Mouse (Mus musculus): ENCODE results near the gene Gpatch1. TPM values are rescaled to one million over a fixed set of nuclear protein-coding genes. Genes with fewer than 3 reads are reported as not detected.
A peak's percentile ranks its signal among the peaks of the same experiment; 100 is the strongest.

Gpatch1 gene
- 21.5 and 22.1 TPM in 2 replicates for polyA plus RNA-seq (2012; rRNA removed)

DNA sequence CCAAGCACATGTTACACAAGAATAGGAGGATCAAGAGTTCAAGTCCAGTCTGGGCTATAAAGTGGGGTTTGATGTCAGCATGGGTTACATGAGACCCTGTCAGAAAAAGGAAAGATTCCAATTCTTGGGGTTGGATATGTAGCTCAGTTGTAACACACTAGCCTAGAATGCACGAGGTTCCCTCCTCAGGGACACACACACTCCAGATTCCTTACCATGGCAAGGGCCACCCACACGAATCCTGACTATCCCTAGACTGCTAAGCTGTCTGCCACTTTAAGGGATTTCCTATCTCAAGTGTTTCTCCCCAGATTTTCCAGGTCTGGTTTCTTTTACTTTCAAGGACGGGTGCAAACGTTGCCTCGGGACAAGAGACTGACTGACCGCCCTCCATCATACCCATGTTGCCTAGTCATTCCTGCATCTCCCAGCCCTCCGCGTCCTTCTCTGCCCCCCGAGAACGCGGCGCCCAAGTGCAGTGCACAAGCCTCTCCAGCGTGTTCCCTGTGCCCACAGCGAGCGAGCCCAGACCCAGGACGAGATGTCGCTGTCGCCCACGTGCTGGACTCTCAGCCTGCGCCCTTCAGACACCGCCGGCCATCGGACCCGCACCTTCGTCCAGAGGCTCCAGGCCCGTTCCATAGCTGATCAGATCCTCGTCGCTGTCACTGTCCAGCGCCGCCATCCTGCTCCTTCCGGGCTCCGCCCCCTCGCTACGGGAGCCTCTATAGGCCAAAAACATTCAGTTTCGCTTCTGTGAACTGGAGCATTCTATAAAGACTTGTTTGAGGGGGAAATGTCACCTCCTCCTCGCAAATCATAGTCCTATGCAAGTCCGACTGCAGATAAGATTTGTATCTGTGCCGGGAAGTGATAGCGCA is at the start of gene Gpatch1:
Gene Gpatch1 (minus strand): TSS at position 712 of the 881 bp plus-strand sequence.
- DNase-seq (ENCODE audit: extremely low spot score in 1 of 2, low spot score in 1 of 2): peak; percentile 85 to 99

DNA sequence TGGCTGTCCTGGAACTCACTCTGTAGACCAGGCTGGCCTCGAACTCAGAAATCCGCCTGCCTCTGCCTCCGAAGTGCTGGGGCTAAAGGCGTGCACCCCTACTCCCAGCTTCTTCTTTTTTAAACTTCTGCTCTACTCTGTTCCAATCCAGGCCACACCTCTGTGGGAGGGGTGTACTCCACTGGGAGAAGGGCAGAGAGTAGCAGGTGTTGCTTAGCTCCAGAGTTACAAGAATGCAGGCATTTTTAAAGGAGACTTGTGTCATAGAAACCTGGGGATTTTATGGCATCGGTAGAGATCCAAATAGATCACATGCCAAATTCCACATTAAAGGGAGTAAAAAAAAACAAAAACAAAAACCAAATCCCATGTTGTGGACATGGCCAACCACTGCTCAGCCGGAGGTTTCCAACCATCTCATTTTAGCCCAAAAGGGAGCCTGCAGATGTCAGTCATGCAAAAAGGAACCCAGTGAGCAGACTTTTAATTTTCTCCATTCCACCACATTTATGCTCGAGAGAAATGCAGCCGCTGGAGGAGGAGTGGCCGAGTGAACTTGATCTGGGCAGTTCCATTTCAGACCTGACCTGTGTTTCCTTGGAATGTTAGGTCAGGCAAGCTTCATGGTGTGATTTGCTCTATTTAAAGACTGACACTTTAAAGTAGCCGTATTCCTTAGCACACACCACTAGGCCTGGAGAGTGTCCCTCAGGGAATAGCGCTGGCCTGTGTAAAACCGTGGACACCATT is 47.1 kb upstream of the Gpatch1 start:
- DNase-seq (ENCODE audit: extremely low spot score in 1 of 2, low spot score in 1 of 2): no peak

DNA sequence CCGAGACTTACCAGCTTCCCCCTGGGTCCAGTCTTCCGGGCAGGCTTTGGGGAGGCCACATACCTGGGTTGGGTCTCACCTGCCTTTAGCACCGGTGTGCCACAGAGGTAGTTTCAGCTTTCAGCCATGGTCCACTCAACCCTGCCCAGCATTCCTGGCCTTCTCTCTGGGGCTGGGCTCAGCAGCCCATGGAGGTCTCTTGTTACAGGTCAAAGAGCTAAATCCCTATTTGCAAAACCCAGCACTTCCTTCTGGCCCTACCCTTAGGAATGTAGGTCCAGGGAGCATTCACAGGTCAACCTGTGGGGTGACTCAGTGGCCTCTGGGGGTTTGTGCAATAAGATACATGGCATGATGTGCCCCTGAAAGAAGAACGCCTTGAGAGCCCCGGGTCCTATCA is 44.6 kb upstream of the Gpatch1 start:
- DNase-seq (ENCODE audit: extremely low spot score in 1 of 2, low spot score in 1 of 2): no peak

DNA sequence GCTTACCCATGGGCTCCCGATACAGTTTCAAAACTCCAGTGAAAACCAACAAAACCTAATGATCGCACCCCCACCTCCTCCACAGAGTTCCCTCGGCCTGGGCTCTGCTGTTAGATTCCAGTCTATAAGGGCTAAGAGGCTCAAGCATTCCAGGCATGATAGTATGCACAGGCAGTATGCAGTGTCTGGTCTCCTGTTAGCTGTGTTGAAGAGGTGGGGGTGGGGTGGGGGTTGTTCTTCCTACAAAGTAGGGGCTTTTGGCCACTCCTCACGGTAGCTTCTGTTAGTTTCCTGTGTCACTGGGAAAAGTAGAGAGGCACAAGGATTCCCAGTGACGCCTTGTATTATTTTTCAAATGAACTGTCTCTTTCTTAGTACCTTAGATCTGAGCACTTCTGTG is 44.0 kb upstream of the Gpatch1 start:
- no peak for DNase-seq (ENCODE audit: extremely low spot score in 1 of 2, low spot score in 1 of 2)

DNA sequence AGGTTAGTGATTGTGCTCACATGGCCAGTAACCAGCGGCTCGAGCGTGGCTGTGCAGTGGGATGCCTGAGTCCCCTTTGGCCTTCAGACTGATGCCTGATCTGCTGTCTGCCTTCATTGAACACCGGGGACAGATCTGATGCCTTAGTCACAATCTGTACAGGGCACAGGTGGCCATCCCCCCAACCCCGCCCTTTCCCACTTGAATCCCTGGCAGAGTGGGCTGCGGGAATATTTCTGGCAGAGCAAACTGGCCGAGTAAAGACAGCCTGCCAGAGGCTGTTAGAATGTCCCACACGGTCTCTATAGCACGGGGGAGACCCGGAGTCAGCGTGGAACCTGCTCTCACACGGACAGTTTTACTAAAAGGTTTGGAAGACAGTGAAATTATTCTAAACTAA is 39.4 kb upstream of the Gpatch1 start:
- no peak for DNase-seq (ENCODE audit: extremely low spot score in 1 of 2, low spot score in 1 of 2)

DNA sequence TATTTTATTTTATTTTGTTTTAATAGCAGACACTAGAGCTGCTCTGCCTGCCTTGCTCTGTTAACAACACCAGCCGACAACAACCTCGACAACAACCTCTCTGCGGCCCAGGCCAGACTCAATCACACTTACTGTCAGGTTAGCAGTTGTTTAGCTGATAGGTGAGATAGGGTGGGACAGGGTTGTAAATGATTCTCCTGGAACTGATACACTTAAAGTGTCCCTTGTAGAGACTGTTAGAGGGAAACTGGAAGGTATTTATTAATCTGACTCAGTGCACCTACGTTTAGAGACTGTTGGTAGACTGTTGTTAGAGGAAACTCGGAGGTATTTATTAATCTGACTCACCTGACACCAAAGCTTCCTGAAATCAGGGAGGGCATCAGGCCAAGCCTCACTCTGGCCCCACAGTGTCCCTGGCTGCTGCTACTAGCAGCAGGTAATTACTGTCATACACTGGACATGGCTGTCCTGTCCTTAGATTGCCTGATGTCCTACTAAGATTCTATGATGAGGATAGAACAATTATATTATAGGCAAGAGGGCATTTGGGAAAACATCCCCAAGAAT is 37.1 kb upstream of the Gpatch1 start:
- DNase-seq (ENCODE audit: extremely low spot score in 1 of 2, low spot score in 1 of 2): no peak

DNA sequence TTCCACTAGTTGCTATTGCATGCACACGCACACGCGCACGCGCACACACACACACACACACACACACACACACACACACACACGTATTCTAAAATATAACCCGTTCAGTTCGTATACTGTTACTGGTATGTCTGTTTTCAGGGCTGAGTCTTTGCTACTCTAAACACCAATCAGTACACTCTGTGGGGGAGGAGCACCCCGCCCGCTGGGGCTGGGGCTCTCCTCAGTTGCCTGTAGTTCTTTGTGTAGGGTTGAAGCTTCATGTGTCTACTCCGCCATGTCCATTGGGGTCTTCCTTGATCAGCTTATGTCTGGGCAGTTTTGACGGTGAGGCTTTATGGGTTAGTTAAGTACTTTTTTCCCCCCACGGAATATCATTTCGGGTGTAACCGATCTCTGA is 35.1 kb upstream of the Gpatch1 start:
- no peak for DNase-seq (ENCODE audit: extremely low spot score in 1 of 2, low spot score in 1 of 2)

DNA sequence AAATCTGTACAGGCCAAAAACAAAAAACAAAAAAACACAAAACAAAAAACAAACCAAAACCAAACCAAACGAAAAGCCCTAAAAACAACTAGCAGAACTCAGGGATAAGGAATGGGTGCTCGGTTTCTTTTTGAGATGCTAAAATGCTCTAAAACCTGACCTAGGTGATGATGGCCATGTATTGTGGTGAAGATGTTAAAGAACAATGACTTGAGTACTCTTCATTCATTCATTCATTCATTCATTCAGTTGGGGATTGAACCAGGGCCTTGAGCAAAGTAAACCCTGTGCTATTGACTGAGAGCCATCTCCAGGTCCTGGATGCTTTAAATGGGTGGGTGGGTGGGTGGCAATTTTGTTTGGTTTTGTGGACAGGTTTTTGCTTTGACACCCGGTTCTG is 32.9 kb upstream of the Gpatch1 start:
- DNase-seq (ENCODE audit: extremely low spot score in 1 of 2, low spot score in 1 of 2): no peak

DNA sequence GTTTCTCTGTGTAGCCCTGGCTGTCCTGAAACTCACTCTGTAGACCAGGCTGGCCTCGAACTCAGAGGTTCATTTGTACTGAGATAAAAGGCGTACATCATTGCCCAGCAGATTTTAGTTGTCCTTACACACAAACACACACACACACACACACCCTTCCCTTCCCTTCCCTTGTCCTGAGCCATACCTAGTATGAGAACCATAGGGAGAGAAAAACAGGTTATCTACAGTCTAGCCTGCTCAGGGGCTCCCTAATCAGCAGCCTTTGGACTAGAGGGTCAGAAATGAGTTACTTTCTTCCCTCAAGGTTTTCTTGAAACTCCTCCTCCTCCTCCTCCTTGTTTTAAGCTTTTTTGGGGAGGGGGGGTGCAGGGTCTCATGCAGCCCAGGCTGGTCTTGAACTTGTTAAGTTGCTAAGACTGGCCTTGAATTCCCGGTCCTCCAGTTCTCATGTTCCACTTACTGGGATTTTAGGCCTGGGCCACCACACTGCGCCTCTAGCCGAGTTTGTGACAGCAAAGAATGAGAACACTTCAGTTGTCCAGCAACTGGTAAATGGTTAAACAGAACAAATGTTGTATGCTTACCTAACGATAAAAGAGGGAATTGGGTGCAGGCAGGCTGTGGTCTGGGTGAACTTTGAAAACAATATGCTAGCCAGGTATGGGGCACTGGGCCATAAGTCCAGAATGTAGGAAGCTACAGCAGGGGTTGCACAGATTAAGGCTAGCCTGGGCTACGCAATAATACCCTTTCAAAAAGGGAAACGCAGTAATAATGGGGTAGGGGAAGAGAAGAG is 31.8 kb upstream of the Gpatch1 start:
- no peak for DNase-seq (ENCODE audit: extremely low spot score in 1 of 2, low spot score in 1 of 2)

DNA sequence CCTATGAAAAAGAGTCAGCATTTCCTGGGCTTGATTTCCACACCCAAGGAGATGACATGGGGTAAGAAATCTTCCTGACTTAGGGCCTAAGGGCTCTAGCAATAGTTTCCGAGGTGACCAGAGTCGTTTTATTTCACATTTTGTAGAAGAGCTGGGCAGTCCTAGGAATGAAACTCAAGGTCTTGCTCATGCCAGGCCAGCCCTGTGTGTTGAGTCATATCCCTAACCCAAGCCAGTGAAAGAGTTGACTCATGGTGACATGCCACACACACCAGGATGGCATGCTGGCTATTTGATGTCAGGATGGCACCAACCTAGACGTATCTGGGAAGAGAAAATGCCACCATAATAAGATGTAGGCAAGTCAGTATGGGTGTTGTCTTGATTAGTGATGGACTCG is 30.8 kb upstream of the Gpatch1 start:
- DNase-seq (ENCODE audit: extremely low spot score in 1 of 2, low spot score in 1 of 2): no peak

DNA sequence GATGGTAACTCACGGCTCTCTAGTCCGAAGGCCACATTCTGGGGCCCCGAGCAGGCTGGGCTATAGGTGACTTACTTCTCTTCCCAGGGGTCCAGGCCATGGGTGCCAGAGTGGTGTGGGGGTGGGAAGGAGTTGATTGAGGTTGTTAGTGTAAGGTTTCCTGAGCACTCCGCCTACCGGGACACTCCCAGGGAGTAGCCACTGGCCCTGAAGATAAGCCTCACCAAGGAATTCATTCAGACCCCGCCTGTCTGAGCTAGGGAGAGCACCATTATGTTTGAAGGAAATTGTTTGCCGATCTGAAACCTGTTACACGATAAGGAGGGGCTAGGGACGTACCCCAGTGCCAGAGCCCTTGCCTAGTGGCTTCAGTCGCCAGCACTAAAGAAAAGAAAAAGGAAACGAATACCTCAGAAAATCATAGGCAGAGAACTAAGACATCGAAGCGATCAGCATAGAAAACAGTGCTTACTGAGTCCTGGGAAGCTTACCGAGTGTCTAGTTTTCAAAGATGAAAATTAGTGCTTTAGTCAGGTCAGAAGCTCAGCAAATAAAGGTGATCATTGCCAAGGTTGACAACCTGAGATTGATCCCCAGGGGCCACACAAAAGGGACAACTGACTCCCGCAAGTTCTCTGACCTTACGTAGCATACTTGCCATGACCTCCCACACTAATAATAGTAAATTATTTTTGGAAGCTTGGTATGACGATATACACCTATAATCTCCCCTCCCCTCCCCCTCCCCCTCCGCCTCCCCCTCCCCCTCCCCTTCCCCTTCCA is 29.9 kb upstream of the Gpatch1 start:
- DNase-seq (ENCODE audit: extremely low spot score in 1 of 2, low spot score in 1 of 2): no peak

DNA sequence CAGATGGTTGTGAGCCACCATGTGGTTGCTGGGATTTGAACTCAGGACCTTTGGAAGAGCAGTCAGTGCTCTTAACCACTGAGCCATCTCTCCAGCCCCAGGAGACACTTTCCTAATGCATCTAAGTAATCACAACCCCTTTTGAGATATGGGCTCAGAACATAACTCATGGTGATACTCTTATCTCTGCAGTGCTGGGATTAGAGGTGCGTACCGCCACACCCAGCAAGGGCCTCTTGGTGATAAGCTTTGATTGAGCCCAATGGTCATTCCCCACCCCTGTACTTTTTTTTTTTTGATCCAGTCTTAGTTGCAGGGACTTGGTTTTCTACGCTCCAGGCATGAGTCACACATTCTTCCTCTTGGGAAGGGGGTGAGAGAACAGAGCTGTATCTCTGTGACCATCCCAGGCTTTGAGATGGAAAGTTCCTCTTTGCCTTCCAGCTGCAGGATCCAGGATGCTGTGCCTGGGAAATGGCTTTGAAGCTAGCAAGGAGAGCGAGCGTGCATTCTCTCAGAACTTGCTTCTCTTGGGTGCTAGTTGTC is 26.6 kb upstream of the Gpatch1 start:
- DNase-seq (ENCODE audit: extremely low spot score in 1 of 2, low spot score in 1 of 2): no peak

DNA sequence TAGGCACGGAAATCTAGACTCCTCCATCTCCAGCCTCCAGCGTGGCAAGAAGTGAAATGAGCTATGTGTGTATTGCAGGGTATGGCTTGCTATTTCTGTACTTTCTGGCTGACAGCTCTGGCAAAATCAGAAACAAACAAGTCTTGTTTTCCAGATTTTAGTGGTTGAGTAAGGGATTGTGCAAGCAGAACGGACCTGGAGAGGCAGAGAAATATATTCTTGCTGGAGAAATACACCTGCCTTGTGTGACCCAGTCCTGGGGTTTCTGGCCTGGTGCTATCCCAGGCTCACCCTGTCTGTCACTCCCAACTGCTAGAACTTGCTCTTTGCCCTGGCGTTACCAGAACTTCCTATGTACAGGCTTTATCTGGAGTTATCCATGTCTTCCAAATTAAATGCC is 24.3 kb upstream of the Gpatch1 start:
- peak in 1 of 2 experiments; percentile 37 for DNase-seq (ENCODE audit: extremely low spot score in 1 of 2, low spot score in 1 of 2)

DNA sequence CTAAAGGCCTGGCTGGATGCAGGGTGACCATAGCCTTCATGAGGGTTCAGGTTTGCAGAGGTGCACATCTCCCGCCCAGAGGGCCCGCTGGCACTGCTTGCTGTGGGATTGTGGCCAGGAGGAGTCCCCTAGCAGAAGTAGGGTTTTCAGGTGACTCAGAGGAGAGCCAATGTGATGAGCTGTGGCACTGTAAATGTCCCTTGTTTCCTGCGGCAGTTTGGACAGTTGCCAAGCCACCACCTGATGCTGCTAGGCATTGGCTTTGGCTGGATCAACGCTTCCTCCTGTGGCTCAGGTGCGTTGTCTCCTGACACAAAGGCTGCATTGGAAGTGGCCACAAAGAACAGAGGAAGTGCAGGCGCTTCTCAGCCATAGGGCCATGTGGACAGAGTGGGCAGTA is 23.0 kb upstream of the Gpatch1 start:
- DNase-seq (ENCODE audit: extremely low spot score in 1 of 2, low spot score in 1 of 2): no peak

DNA sequence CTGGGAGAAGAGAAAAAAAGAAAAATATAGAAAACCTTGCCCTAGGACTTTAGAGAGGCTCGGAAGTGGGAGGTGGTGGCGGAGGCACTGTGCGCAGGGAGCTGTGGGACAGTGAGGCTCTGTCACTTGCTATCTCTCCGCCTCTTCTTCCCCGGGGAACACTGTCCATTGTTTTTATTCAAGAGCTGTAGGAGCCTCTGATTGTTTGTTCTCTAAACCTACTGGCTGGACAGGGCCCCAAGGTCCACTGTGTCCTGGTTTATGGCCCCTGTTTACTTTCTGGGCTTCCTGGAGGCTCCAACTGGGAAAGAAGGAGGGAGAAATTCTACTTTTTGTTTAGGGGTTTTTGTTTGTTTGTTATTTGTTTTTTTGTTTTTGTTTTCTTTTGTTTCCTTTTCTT is 22.0 kb upstream of the Gpatch1 start:
- peak in 1 of 2 experiments; percentile 10 for DNase-seq (ENCODE audit: extremely low spot score in 1 of 2, low spot score in 1 of 2)

DNA sequence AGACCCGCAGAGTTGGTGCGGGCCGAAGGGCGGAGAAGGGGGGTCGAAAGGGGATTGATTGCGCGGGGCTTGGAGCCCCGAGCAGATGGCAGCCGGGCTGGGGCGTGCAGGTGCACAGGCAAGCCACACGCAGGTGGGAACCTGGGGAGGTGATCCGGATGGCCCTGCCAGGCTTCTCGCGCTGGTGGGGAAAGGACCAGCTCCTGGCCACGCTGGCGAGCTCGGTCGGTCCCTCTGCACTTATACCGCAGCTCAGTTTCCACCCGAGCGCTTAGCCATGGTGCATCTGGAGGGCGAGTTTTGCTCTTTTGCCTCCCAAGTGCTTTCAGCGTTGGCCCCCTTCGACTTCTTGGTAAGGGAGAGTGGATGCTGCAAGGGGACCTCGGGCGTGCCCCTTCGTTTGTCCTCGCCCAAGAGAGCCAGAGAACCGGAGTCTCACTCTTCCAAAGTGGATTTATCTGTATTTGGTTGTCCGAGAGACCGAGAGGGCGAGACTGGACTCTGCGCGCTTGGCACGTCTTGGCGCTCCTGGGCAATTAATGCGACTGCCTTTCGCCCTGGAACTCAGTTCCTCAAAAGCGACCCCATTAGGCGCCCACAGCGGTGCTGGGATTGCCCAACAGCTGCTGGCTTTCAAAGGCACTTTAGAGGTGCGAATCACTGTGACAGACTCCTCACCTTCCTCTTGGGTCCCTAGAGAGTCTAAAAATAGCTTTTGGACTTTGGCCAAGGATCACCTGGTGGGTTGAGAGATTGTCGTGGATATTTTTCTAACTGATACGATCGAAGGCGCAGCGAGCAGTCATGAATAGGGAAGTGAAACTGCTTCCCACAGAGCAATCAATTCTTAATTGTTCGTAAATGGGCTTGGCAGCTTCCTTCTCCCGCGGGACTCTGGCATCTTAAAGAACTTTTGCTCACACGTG is 16.6 kb upstream of the Gpatch1 start:
- peak in 1 of 2 experiments; percentile 18 for DNase-seq (ENCODE audit: extremely low spot score in 1 of 2, low spot score in 1 of 2)

DNA sequence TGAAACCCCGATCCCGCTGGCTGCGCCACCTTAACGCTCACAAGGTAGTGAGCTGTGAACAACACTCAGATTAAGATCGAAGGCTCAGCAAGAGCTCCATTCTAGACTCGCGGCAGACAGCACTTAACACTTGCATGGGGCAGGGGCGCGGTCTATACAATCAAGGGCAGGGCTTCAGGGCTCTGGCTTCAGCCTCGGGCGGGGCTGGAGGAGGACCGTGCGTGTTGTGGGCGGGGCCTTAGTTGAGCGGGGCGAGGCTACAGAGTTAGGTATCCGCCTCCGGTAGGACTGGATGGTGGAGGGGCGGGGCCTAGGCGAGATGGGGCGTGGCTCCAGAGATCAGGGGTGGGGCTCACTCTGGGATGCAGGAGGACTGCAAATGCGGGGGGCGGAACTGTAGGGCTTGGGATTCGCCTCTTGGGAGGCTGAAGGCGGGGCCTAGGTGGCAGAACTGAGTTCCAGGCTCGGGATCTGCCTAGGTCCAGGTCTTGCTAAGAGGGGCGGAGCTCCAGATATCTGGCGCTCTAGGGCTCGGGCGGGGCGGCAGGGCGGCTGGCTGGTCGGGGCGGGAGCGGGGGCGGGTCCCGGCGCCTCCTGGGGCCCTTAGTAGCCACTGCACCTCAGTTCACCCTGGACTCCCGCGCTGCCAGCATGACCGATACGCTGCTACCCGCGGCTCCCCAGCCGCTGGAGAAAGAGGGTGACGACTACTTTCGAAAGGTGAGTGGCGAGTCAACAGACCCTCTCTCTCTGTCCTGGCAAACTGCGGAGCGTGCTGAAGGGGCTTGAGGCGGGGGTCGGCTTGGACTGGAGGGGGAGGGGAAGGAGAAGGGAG is 15.7 kb upstream of the Gpatch1 start, which contains the start of gene Rhpn2:
Gene Rhpn2 (plus strand): TSS at position 479 of the 835 bp plus-strand sequence.
- peak; percentile 98 to 100 for DNase-seq (ENCODE audit: extremely low spot score in 1 of 2, low spot score in 1 of 2)
